Mouse (Mus musculus) CH12.LX (cell line): Measurements from ENCODE around the gene Fam171a1. TPM values are rescaled to one million over a fixed set of nuclear protein-coding genes. Genes with fewer than 3 reads are reported as not detected.

Source experiments
- DNase-seq: peaks from one replicate; pipeline ENCODE4 v3.0.0-alpha.2; 2013; ENCODE audit errors: extremely low read depth
- H3K27ac ChIP-seq: 2 replicates; pipeline ENCODE4 v1.5.1; 2012; ENCODE audit warnings: low read depth, mild to moderate bottlenecking, control low read depth, moderate library complexity; ENCODE audit not compliant: insufficient read depth
- H3K27me3 ChIP-seq: replicated peaks from 2 replicates; pipeline ENCODE3; 2012; ENCODE audit warnings: inconsistent platforms
- H3K36me3 ChIP-seq, 2 experiments: replicated peaks in 1 of 2; 2 replicates each; pipeline versions ENCODE3 to v1.6.1; 2012; ENCODE audit warnings: inconsistent platforms in 1 of 2, low read length in 1 of 2, mild to moderate bottlenecking in 1 of 2, mixed read lengths in 1 of 2, moderate library complexity in 1 of 2; ENCODE audit not compliant: control insufficient read depth in 1 of 2, insufficient read depth in 1 of 2
- H3K4me1 ChIP-seq, 2 experiments: 2 replicates each; pipeline ENCODE4 v1.6.1; 2012; ENCODE audit warnings: inconsistent platforms in 1 of 2, moderate library complexity in 1 of 2; ENCODE audit not compliant: insufficient read depth in 2 of 2, control insufficient read depth in 1 of 2
- H3K4me2 ChIP-seq: 2 replicates; pipeline ENCODE4 v1.6.1; 2012; ENCODE audit warnings: low read depth, mild to moderate bottlenecking, control low read depth; ENCODE audit not compliant: poor library complexity, insufficient read depth, severe bottlenecking
- H3K4me3 ChIP-seq, 3 experiments: fragments of 150-350 bp in 1 of 3; sonication (generic) in 1 of 3; replicated peaks in 1 of 3; 2 replicates each; pipeline versions ENCODE3 to v1.5.1; 2011 to 2012; ENCODE audit warnings: low read depth in 2 of 3, low read length in 2 of 3, mild to moderate bottlenecking in 2 of 3, moderate library complexity in 2 of 3, control low read depth in 1 of 3, improper control_type of control experiment in 1 of 3, inconsistent platforms in 1 of 3, mixed read lengths in 1 of 3; ENCODE audit not compliant: poor library complexity in 1 of 3
- H3K79me2 ChIP-seq: replicated peaks from 2 replicates; pipeline ENCODE4 v1.6.1; 2012; ENCODE audit warnings: mild to moderate bottlenecking, moderate library complexity; ENCODE audit not compliant: control insufficient read depth, poor library complexity, insufficient read depth, severe bottlenecking; ENCODE audit errors: extremely low read depth
- H3K9ac ChIP-seq: 2 replicates; pipeline ENCODE4 v1.6.1; 2012; ENCODE audit warnings: low read depth, mild to moderate bottlenecking, control low read depth, moderate library complexity; ENCODE audit not compliant: insufficient read depth
- H3K9me3 ChIP-seq: replicated peaks from 2 replicates; pipeline ENCODE3; 2012; ENCODE audit warnings: low read length, inconsistent platforms, mixed read lengths
- BHLHE40 ChIP-seq: IDR thresholded peaks from 2 replicates; pipeline ENCODE4 v1.6.1; 2011; ENCODE audit warnings: mild to moderate bottlenecking, low read depth, low read length, improper control_type of control experiment
- CHD1 ChIP-seq: IDR thresholded peaks from 2 replicates; pipeline ENCODE4 v1.6.1; 2012; ENCODE audit warnings: low read depth, low read length, improper control_type of control experiment, inconsistent platforms
- E2F4 ChIP-seq: IDR thresholded peaks from 2 replicates; pipeline ENCODE4 v1.6.1; 2011; ENCODE audit warnings: low read depth, low read length, improper control_type of control experiment; ENCODE audit not compliant: insufficient replicate concordance
- ELF1 ChIP-seq: IDR thresholded peaks from 2 replicates; pipeline ENCODE4 v1.6.1; 2014; ENCODE audit warnings: low read depth, mild to moderate bottlenecking, inconsistent platforms, low read length, improper control_type of control experiment
- EP300 ChIP-seq: IDR thresholded peaks from 2 replicates; pipeline ENCODE4 v1.6.1; 2011; ENCODE audit warnings: low read length, improper control_type of control experiment
- ETS1 ChIP-seq: conservative IDR thresholded peaks from 2 replicates; pipeline ENCODE4 v1.6.1; 2012; ENCODE audit warnings: low read depth, mild to moderate bottlenecking, inconsistent platforms, low read length, improper control_type of control experiment, moderate library complexity
- GABPA ChIP-seq: IDR thresholded peaks from 2 replicates; pipeline ENCODE4 v1.6.1; 2012; ENCODE audit warnings: low read depth, low read length, improper control_type of control experiment, inconsistent platforms; ENCODE audit not compliant: insufficient replicate concordance
- HCFC1 ChIP-seq: IDR thresholded peaks from 2 replicates; pipeline ENCODE4 v1.6.1; 2012; ENCODE audit warnings: low read depth, mild to moderate bottlenecking, inconsistent platforms, low read length, improper control_type of control experiment
- JUN ChIP-seq: IDR thresholded peaks from 2 replicates; pipeline ENCODE4 v1.6.1; 2011; ENCODE audit warnings: low read depth, mild to moderate bottlenecking, low read length, improper control_type of control experiment, moderate library complexity; ENCODE audit not compliant: insufficient read depth
- MAFK ChIP-seq: IDR thresholded peaks from 2 replicates; pipeline ENCODE4 v1.6.1; 2011; ENCODE audit warnings: low read length, improper control_type of control experiment; ENCODE audit not compliant: insufficient replicate concordance
- MYC ChIP-seq: IDR thresholded peaks from 2 replicates; pipeline ENCODE4 v1.6.1; 2011; ENCODE audit warnings: low read depth, mild to moderate bottlenecking, improper control_type of control experiment, low read length
- NELFE ChIP-seq: IDR thresholded peaks from 2 replicates; pipeline ENCODE4 v1.6.1; 2011; ENCODE audit warnings: low read depth, low read length, improper control_type of control experiment
- PAX5 ChIP-seq: IDR thresholded peaks from 2 replicates; pipeline ENCODE4 v1.6.1; 2012; ENCODE audit warnings: low read length, inconsistent platforms, mixed read lengths
- RAD21 ChIP-seq: IDR thresholded peaks from 2 replicates; pipeline ENCODE4 v1.6.1; 2011; ENCODE audit warnings: low read depth, mild to moderate bottlenecking, low read length, improper control_type of control experiment, moderate library complexity
- RCOR1 ChIP-seq: conservative IDR thresholded peaks from 2 replicates; pipeline ENCODE4 v1.6.1; 2012; ENCODE audit warnings: low read depth, mild to moderate bottlenecking, inconsistent platforms, low read length, improper control_type of control experiment
- SIN3A ChIP-seq: IDR thresholded peaks from 2 replicates; pipeline ENCODE4 v1.6.1; 2012; ENCODE audit warnings: low read length, improper control_type of control experiment, inconsistent platforms
- SMC3 ChIP-seq: IDR thresholded peaks from 2 replicates; pipeline ENCODE4 v1.6.1; 2011; ENCODE audit warnings: low read depth, low read length, improper control_type of control experiment
- TBP ChIP-seq: conservative IDR thresholded peaks from 2 replicates; pipeline ENCODE4 v1.6.1; 2011; ENCODE audit warnings: low read depth, low read length, improper control_type of control experiment
- TCF12 ChIP-seq: IDR thresholded peaks from 2 replicates; pipeline ENCODE4 v1.6.1; 2014; ENCODE audit warnings: low read depth, mild to moderate bottlenecking, inconsistent platforms, low read length, improper control_type of control experiment
- USF1 ChIP-seq: IDR thresholded peaks from 2 replicates; pipeline ENCODE4 v1.6.1; 2014; ENCODE audit warnings: low read depth, mild to moderate bottlenecking, inconsistent platforms, low read length, improper control_type of control experiment
- USF2 ChIP-seq: conservative IDR thresholded peaks from 2 replicates; pipeline ENCODE4 v1.6.1; 2011; ENCODE audit warnings: low read depth, low read length, improper control_type of control experiment
- ZC3H11A ChIP-seq: IDR thresholded peaks from 2 replicates; pipeline ENCODE4 v1.6.1; 2012; ENCODE audit warnings: low read depth, mild to moderate bottlenecking, inconsistent platforms, low read length, improper control_type of control experiment
- ZNF384 ChIP-seq: IDR thresholded peaks from 2 replicates; pipeline ENCODE4 v1.6.1; 2012; ENCODE audit warnings: low read depth, low read length, improper control_type of control experiment, inconsistent platforms
- dilution Hi-C: fragments of 300-500 bp; cut with MboI; formaldehyde crosslinking; loops from 2 replicates; pipeline ENCODE4 v1.14.3; 2020; ENCODE audit warnings: low sequenced_read_pairs; ENCODE audit not compliant: extremely low pct_unique_long_range_greater_than_20kb, extremely low pct_ligation_motif_present
- in situ Hi-C: fragments of 300-500 bp; cut with MboI; formaldehyde crosslinking; loops from 3 replicates; pipeline ENCODE4 v1.14.3; 2019; ENCODE audit warnings: low sequenced_read_pairs, low pct_ligation_motif_present, low pct_unique_long_range_greater_than_20kb, mixed read lengths
- polyA plus RNA-seq: library from polyadenylated mRNA; unstranded; fragments of >175 nt; gene quantifications from 2 replicates; pipeline ENCODE4 v1.2.1, GENCODE M21; 2012; ENCODE audit warnings: low read depth; ENCODE audit not compliant: insufficient read length
- total RNA-seq, 2 experiments: library from RNA; depleted of rRNA; stranded (reverse); fragments of 300-350 nt in 1 of 2; fragments of >200 nt in 1 of 2; gene quantifications; 2 replicates each; pipeline ENCODE4 v1.2.3; 2012 to 2014

Fam171a1 gene
- total and polyA plus RNA-seq, 3 experiments = 0.59 to 3.2 (median 1.8) TPM

- Histone ChIP-seq H3K36me3 (no peaks in the 10 kb centered on the region), H3K79me2 (no peaks in the 10 kb centered on the region), H3K4me3 (no peak overlapping the region), H3K27me3 (no peaks in the 10 kb centered on the region), H3K9me3 (no peaks in the 10 kb centered on the region), H3K4me1 (peaks cover 0 to 9% of the 10 kb centered on the region in 2 experiments; a peak in 2 of 4 replicates), H3K27ac (no peak overlapping the region), H3K9ac (no peak overlapping the region), H3K4me2 (no peak overlapping the region)
- TF ChIP-seq SIN3A (no peak), EP300 (no peak), ELF1 (no peak), ZNF384 (no peak), PAX5 (no peak), E2F4 (no peak), TCF12 (no peak), TBP (no peak), USF2 (no peak), GABPA (no peak), SMC3 (no peak), JUN (no peak), MAFK (no peak), RCOR1 (no peak), RAD21 (no peak), MYC (no peak), CHD1 (no peak), HCFC1 (no peak), ETS1 (no peak)
- no peak for DNase-seq
- in situ Hi-C loops (no loop called here), dilution Hi-C loops (no loop called here)
These were observed 52.0 kb downstream of the Fam171a1 start for GRCm38 (mm10) chr2:3165890-3166605.

- Histone ChIP-seq H3K27me3 (no peaks in the 10 kb centered on the region), H3K36me3 (no peaks in the 10 kb centered on the region), H3K79me2 (no peaks in the 10 kb centered on the region), H3K9ac (no peak overlapping the region), H3K9me3 (no peaks in the 10 kb centered on the region), H3K4me2 (no peak overlapping the region), H3K4me1 (peaks cover 0 to 8% of the 10 kb centered on the region in 2 experiments; a peak in 2 of 4 replicates), H3K27ac (no peak overlapping the region), H3K4me3 (no peak overlapping the region)
- in situ Hi-C loops = no loop called here
- dilution Hi-C loops = no loop called here
- no peak for DNase-seq
- TF ChIP-seq ZNF384 (no peak), BHLHE40 (no peak), NELFE (no peak), USF1 (no peak), ZC3H11A (no peak)
These were observed 54.8 kb downstream of the Fam171a1 start for GRCm38 (mm10) chr2:3168719-3169402.
